Mouse (Mus musculus) G1E-ER4 (cell line): Measurements from ENCODE around the gene Zbtb7a. TPM values are rescaled to one million over a fixed set of nuclear protein-coding genes. Genes with fewer than 3 reads are reported as not detected.

Experiments
- GATA1 ChIP-seq: IDR thresholded peaks from one replicate; pipeline ENCODE4 v1.8.0; 2012; ENCODE audit warnings: low read length, inconsistent platforms
- polyA plus RNA-seq: library from polyadenylated mRNA; stranded (reverse); fragments of >175 nt; gene quantifications from 2 replicates; pipeline ENCODE4 v1.2.3, GENCODE M21; 2012

Zbtb7a gene
- polyA plus RNA-seq, 1 experiment, result 129 TPM

DNA sequence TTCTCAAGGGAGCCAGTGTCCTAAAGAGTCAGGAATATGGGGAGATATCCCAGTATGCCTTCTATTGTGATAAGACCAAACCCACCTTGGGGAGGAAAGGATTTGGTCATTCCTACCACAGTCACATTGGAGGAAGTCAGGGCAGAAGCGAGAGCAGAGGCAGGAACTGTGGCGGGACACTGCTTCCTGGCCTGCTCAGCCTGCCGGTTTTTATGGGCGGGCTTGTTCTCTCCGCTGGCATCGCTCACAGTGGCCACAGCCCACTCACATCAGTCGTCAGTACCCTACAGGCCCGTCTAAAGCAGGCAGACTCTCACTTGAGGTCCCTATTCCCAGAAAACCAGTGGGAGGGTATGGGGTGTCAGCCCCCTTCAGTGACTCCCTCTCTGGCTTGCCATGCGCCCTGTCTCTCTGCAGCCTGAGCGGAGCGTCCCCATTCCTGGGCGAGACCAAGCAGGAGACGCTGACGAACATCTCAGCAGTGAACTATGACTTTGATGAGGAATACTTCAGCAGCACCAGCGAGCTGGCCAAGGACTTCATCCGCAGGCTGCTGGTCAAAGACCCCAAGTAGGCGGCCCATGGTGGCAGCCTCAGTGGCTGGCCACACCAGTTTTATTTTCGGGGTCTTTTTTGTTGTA, 56.4 kb downstream of the Zbtb7a start:
- no peak for TF ChIP-seq GATA1

- TF ChIP-seq GATA1, result no peak
These were observed 57.4 kb downstream of the Zbtb7a start for GRCm38 (mm10) chr10:81192270-81192967.

GRCm38 (mm10) chr10:81192968-81193501, 58.0 kb downstream of the Zbtb7a start:
- no peak for TF ChIP-seq GATA1

- TF ChIP-seq GATA1, result no peak
These were observed 59.2 kb downstream of the Zbtb7a start for GRCm38 (mm10) chr10:81193991-81194774.

GRCm38 (mm10) chr10:81195300-81195699, 60.3 kb downstream of the Zbtb7a start:
- TF ChIP-seq GATA1, result no peak

DNA sequence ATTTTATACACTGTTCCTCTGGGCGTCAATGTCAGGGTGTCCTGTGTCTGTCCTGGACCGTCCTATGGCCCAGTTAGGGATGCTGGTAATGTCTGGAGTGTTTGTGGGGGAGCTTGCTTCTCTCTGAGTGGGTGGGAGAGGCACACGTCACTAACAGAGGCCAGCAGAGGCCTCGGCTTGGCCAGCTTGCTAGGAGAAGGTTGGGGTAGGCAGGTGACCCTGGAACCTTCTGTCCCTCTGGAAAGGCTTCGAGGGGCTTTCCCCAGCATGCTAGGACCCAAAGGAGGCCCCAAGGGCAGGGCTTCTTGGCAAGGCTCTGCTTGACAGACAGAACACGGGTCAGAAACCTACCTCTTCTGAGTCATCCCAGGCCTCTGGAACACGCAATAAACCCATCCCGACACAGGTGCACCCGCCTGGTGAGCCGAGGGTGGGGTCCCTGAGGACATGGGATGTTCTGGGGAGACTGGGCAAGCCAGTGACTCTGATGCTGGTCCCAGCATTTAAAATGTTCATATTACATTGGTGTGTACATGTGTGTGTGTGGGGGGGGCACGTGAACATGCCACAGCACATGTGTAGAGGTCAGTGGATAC, 61.5 kb downstream of the Zbtb7a start:
- TF ChIP-seq GATA1, result no peak

GRCm38 (mm10) chr10:81197305-81197704, 62.3 kb downstream of the Zbtb7a start:
- no peak for TF ChIP-seq GATA1

GRCm38 (mm10) chr10:81198230-81198629, 63.2 kb downstream of the Zbtb7a start:
- TF ChIP-seq GATA1, result no peak

DNA sequence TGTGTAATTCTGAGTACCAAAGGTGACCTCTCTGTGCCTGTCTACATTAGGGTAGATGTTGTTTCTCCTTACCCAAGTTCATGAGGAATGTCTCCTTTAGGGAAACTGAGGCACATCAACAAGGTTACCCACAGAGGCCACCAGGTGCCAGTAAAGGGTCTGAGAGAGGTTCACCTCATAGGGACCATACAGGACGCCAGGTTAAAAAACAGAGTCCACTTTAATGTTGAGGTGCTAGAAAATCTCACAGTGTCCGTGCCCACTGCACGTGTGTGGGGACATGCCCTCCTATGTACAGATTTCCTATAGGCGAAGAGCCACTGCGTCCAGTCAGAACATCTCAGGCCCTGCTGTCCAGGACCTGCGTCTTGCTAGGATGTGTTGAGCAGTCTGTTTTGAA, 64.0 kb downstream of the Zbtb7a start:
- no peak for TF ChIP-seq GATA1

DNA sequence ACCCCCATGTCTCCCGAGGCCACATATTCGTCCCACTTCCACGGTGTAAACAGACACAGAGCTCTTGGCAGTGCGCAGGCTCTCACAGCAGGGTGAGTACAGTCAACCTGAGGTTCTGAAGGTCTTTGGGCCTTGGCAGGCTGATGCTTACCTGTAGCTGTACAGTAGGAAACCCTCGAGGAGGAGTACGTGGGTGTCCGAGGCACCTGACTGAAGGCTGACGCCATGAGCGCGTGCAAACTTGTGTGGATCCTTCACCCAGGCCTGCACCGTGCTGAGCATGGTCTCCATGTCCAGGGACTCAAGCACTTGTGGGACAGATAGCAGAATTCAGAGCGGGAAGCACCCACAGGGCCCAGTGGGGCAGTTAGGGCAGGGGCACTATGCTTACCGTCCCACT, 65.1 kb downstream of the Zbtb7a start:
- TF ChIP-seq GATA1, result no peak

- no peak for TF ChIP-seq GATA1
These were observed 65.7 kb downstream of the Zbtb7a start for GRCm38 (mm10) chr10:81200605-81201287.

GRCm38 (mm10) chr10:81201807-81202758, 67.1 kb downstream of the Zbtb7a start, which contains the start of gene Nmrk2:
Gene Nmrk2, minus strand, starts transcription at chr10:81202051.
- TF ChIP-seq GATA1, result no peak

Other genes with a start within 250 kb of the Zbtb7a start
- 399 and 510 TPM in 2 replicates for gene Timm13, start 234.3 kb upstream of the Zbtb7a start, polyA plus RNA-seq
- gene Lmnb2, start 217.0 kb upstream of the Zbtb7a start, polyA plus RNA-seq, result not detected in 2 replicates
- gene Gadd45b, start 205.1 kb upstream of the Zbtb7a start, polyA plus RNA-seq, result 0.55 and 1.3 TPM in 2 replicates
- gene Gng7, start 120.3 kb upstream of the Zbtb7a start, polyA plus RNA-seq, result 0.43 and 0.56 TPM in 2 replicates
- gene Diras1, start 109.6 kb upstream of the Zbtb7a start, polyA plus RNA-seq, result not detected in 2 replicates
- gene Slc39a3, start 97.8 kb upstream of the Zbtb7a start, polyA plus RNA-seq, result 11.6 and 12.0 TPM in 2 replicates
- 175 and 216 TPM in 2 replicates for gene Sgta, start 75.0 kb upstream of the Zbtb7a start, polyA plus RNA-seq
- 100 and 104 TPM in 2 replicates for gene Thop1, start 65.2 kb upstream of the Zbtb7a start, polyA plus RNA-seq
- gene Creb3l3, start 36.3 kb upstream of the Zbtb7a start, polyA plus RNA-seq, result not detected in 2 replicates
- gene Map2k2, start 29.3 kb upstream of the Zbtb7a start, polyA plus RNA-seq, result 394 and 482 TPM in 2 replicates
- gene Pias4, start 32.7 kb downstream of the Zbtb7a start, polyA plus RNA-seq, result 74.1 and 84.8 TPM in 2 replicates
- gene Eef2, start 41.4 kb downstream of the Zbtb7a start, polyA plus RNA-seq, result 1,558 and 2,919 TPM in 2 replicates
- 59.3 and 79.0 TPM in 2 replicates for gene Dapk3, start 47.8 kb downstream of the Zbtb7a start, polyA plus RNA-seq
- not detected in 2 replicates for gene 4930442H23Rik, start 48.6 kb downstream of the Zbtb7a start, polyA plus RNA-seq
- not detected in 2 replicates for gene Nmrk2, start 66.8 kb downstream of the Zbtb7a start, polyA plus RNA-seq
- gene Atcay, start 95.6 kb downstream of the Zbtb7a start, polyA plus RNA-seq, result not detected in 2 replicates
- gene Zfr2, start 97.9 kb downstream of the Zbtb7a start, polyA plus RNA-seq, result 0.66 and 0.84 TPM in 2 replicates
- gene Matk, start 117.7 kb downstream of the Zbtb7a start, polyA plus RNA-seq, result not detected in 2 replicates
- gene Mrpl54, start 131.7 kb downstream of the Zbtb7a start, polyA plus RNA-seq, result 633 and 674 TPM in 2 replicates
- 111 and 135 TPM in 2 replicates for gene Apba3, start 131.7 kb downstream of the Zbtb7a start, polyA plus RNA-seq
- 1.4 TPM in 2 replicates for gene Tjp3, start 156.4 kb downstream of the Zbtb7a start, polyA plus RNA-seq
- gene Pip5k1c, start 157.7 kb downstream of the Zbtb7a start, polyA plus RNA-seq, result 139 and 210 TPM in 2 replicates
- 74.5 and 82.9 TPM in 2 replicates for gene Cactin, start 185.9 kb downstream of the Zbtb7a start, polyA plus RNA-seq
- gene Tbxa2r, start 193.5 kb downstream of the Zbtb7a start, polyA plus RNA-seq, result not detected in 2 replicates
- not detected in 2 replicates for gene Gipc3, start 208.0 kb downstream of the Zbtb7a start, polyA plus RNA-seq
- 186 and 236 TPM in 2 replicates for gene Hmg20b, start 215.3 kb downstream of the Zbtb7a start, polyA plus RNA-seq
- 38.2 and 39.2 TPM in 2 replicates for gene Mfsd12, start 222.3 kb downstream of the Zbtb7a start, polyA plus RNA-seq
- gene 4930404N11Rik, start 230.6 kb downstream of the Zbtb7a start, polyA plus RNA-seq, result 0.40 and 0.50 TPM in 2 replicates
- 99.0 and 111 TPM in 2 replicates for gene Fzr1, start 243.3 kb downstream of the Zbtb7a start, polyA plus RNA-seq
- 216 and 292 TPM in 2 replicates for gene Dohh, start 249.2 kb downstream of the Zbtb7a start, polyA plus RNA-seq
- 0.22 and 0.38 TPM in 2 replicates for gene Gm48551, start 249.2 kb downstream of the Zbtb7a start, polyA plus RNA-seq